Mouse (Mus musculus) liver, adult 10 weeks (tissue): ENCODE measurements around the gene 6430548M08Rik. TPM values are rescaled to one million over a fixed set of nuclear protein-coding genes. Genes with fewer than 3 reads are reported as not detected.

ENCODE experiments used
- polyA plus RNA-seq: library from polyadenylated mRNA; stranded (reverse); fragments of 350-450 nt; fragmentation: Illumina TruSeq; extraction: RNeasy Lipid Tissue Mini Kit (QIAGEN cat#74804); gene quantifications from one replicate; pipeline ENCODE4 v1.2.3, GENCODE M21; 2014; ENCODE audit warnings: low read depth, low replicate concordance

The 6430548M08Rik gene
- 1.6 TPM for polyA plus RNA-seq

GRCm38 (mm10) chr8:120113758-120114255 lies at the start of gene 6430548M08Rik:
Gene 6430548M08Rik (plus strand): TSS chr8:120114152.

DNA sequence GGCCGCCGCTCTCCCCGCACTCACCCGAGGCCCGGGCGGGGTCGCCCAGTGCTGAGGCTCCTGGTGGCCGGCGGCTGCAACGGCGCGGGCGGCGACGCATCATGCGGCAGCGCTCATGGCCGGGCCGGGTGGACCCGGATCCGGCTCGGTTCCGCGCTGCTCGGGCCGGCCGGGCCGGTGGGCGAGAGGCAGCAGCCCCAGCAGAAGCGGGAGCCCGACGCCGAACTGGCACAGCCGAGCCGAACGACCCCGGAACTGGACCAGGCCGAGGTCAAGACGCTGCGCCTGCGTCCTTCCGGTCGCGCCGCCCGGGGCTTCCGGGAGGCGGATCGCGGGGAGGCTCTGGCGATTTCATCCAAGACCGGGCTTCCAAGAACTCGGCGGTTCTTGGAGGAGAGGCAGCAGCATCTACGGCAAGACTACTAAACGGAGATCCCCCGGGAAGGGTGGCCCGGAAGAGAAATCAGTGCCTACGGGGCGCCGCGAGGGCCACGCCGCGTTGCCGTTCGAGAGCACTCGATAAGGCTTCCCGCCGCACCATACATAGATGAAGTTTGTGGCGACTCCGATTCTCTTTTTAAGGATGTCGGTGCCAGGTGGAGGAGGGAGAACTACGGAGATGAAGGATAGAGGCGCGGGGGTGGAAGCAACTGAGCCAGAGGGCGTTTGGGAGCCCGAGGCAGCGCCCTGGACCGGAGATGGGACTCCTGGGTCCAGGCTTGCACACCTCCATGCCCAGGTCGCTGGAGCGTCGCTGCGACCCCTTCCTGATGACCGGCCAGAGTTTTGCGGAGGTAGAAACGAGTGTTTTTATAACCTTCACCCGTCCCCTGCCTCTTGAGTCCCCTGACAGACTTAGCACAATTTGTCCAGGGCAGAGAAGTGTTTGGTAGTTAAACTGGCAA lies 12.6 kb upstream of the 6430548M08Rik start, which contains the start of gene Zdhhc7:
Gene Zdhhc7 (minus strand): TSS at position 415 of the 905 bp plus-strand sequence.

GRCm38 (mm10) chr8:120177318-120178123 lies 63.6 kb downstream of the 6430548M08Rik start, which contains the start of gene Fam92b:
Gene Fam92b (minus strand): TSS chr8:120177466.

Other genes with a start within 250 kb of the 6430548M08Rik start
- 37.0 TPM for gene Usp10, start 203.8 kb upstream of the 6430548M08Rik start, polyA plus RNA-seq
- 2.9 TPM for gene Gm20388, start 203.3 kb upstream of the 6430548M08Rik start, polyA plus RNA-seq
- 0.13 TPM for gene Crispld2, start 121.7 kb upstream of the 6430548M08Rik start, polyA plus RNA-seq
- 1.5 TPM for gene Zdhhc7, start 12.7 kb upstream of the 6430548M08Rik start, polyA plus RNA-seq
- gene Fam92b, start 63.3 kb downstream of the 6430548M08Rik start, polyA plus RNA-seq = not detected
- 0.72 TPM for gene Gse1, start 114.3 kb downstream of the 6430548M08Rik start, polyA plus RNA-seq